12 mouse cellular contexts compared by ENCODE assay signal in genomic region chr8:87926098-87926890, GRCm38 (mm10). TPM values are rescaled to one million over a fixed set of nuclear protein-coding genes. Genes with fewer than 3 reads are reported as not detected.
DNase-seq lines count a peak whose midpoint lies in the region; ATAC-seq lines count a peak whose summit lies in the region.
"Had no signal": no experiment of that assay in that cellular context is flagged by ENCODE, and none has a peak within 500 bp of the region (broad histone marks: within the 10 kb centered on the region; RNA-seq: fewer than 3 reads in every experiment).

No protein-coding gene starts in this region.

- H3K9me3 ChIP-seq in heart, embryonic 13.5 days, result no peaks in the 10 kb centered on the region
- no peaks in the 10 kb centered on the region for H3K9me3 ChIP-seq in hindbrain, embryonic 13.5 days

- H3K4me3 ChIP-seq in heart, embryonic 13.5 days, result no peak overlapping the region
- no peak overlapping the region for H3K4me3 ChIP-seq in hindbrain, embryonic 13.5 days
- H3K4me3 ChIP-seq: left cerebral cortex, adult 2 months had no signal

- peaks cover 38% of the 10 kb centered on the region for H3K4me1 ChIP-seq in heart, embryonic 13.5 days
- H3K4me1 ChIP-seq in hindbrain, embryonic 13.5 days (replicated peaks), result peaks cover 60% of the 10 kb centered on the region

- no peak for ATAC-seq in heart, embryonic 13.5 days (ENCODE audit: extremely low read depth, insufficient number of reproducible peaks, low FRiP score, low TSS enrichment)
- ATAC-seq in hindbrain, embryonic 13.5 days (ENCODE audit: low FRiP score), result no peak
- ATAC-seq in monocyte, adult 5-6 weeks (replicated peaks; ENCODE audit: insufficient number of reproducible peaks, low FRiP score, low TSS enrichment, poor library complexity, severe bottlenecking), result no peak

- intact Hi-C loops in heart, postnatal 36 days (cut with DNase I), result no loop called here

- no peak overlapping the region for H3K9ac ChIP-seq in heart, embryonic 13.5 days
- H3K9ac ChIP-seq in hindbrain, embryonic 13.5 days, result no peak overlapping the region; the same call in 1 of the 2 replicates

- WGBS in heart, embryonic 13.5 days, result 72% methylated on average over 7 of the region's 7 CpGs
- WGBS in hindbrain, embryonic 13.5 days, result 68% methylated on average over 7 of the region's 7 CpGs

- peak overlapping the region; percentile 24; the same call in 1 of the 2 replicates for H3K27ac ChIP-seq in heart, embryonic 13.5 days (replicated peaks)
- peak overlapping the region; percentile 67 for H3K27ac ChIP-seq in hindbrain, embryonic 13.5 days
- H3K27ac ChIP-seq: left cerebral cortex, adult 2 months had no signal

- no peak overlapping the region for H3K4me2 ChIP-seq in heart, embryonic 13.5 days
- H3K4me2 ChIP-seq in hindbrain, embryonic 13.5 days, result no peak overlapping the region

- DNase-seq in heart, postnatal 36 days, result no peak
- peak; percentile 46 for DNase-seq in 3T3-L1 (ENCODE audit: low read depth, low spot score)
- peak; percentile 34 for DNase-seq in cerebellum, adult 11-12 months
- no peak for DNase-seq in B cell, adult 2 months
- no peak for DNase-seq in Muller cell, postnatal 12 days (ENCODE audit: inconsistent ontology term)
- DNase-seq: lung, postnatal 10 days had no signal

- no peaks in the 10 kb centered on the region for H3K27me3 ChIP-seq in heart, embryonic 13.5 days (replicated peaks)
- no peaks in the 10 kb centered on the region for H3K27me3 ChIP-seq in hindbrain, embryonic 13.5 days

- H3K36me3 ChIP-seq in heart, embryonic 13.5 days, result no peaks in the 10 kb centered on the region
- no peaks in the 10 kb centered on the region for H3K36me3 ChIP-seq in hindbrain, embryonic 13.5 days
- H3K36me3 ChIP-seq: G1E had no signal

RNA-seq across cellular contexts. Expression of gene Zfp423, which starts 33.1 kb away (rescaled TPM):
- 4.1 and 4.8 TPM in 2 replicates for polyA plus RNA-seq in heart, embryonic 13.5 days (2015; fragmentation: Nextera tagmentation; extraction: Ambion mirVana)
- total RNA-seq in heart, postnatal 36 days (2021), result 1 to 10 TPM; 3.8 to 5.1 TPM
- 39.6 and 39.9 TPM in 2 replicates for polyA plus RNA-seq in hindbrain, embryonic 13.5 days (2015; fragmentation: Nextera tagmentation; extraction: Ambion mirVana)
- total RNA-seq in monocyte, adult 5-6 weeks (2017), result not detected in 3 replicates
- total RNA-seq: G1E; neutrophil, adult 5-6 weeks had no signal
- polyA plus RNA-seq: G1E had no signal

Comparison
In these comparisons a context has a peak if more than half of its experiments do, and no peak if none do; other contexts are left out.
1. DNase-seq: peak in 3T3-L1 (single experiment) and cerebellum, adult 11-12 months (single experiment); none in heart, postnatal 36 days (0 of 2), B cell, adult 2 months (0 of 2) and Muller cell, postnatal 12 days (single experiment).